In the genomic region with DNA sequence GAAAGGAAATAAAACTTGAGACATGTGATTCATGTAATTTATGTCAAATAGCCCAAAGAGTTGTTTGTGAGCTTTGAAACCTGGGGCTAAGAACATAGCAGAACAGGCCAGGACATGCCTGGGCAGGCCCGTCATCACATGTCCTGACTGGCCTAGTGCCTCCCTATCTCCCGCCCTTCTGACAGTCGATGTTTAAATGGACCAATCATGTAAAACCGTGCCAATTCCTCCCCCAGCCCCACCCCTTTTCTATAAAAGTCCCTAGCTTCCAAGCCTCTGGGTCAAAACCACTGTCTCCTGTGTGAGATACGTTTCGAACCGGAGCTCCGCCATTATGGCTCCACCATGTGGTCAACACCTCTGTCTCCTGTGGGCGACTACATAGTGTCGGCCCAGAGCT, we compare ENCODE assay signal across 31 mouse cellular contexts. TPM values are rescaled to one million over a fixed set of nuclear protein-coding genes. Genes with fewer than 3 reads are reported as not detected.
"Had no signal": no experiment of that assay in that cellular context is flagged by ENCODE, and none has a peak within 500 bp of the region (broad histone marks: within the 10 kb centered on the region; RNA-seq: fewer than 3 reads in every experiment).

No protein-coding gene starts in this region.

RNA-seq across cellular contexts. Expression of a gene that starts 15.8 kb away (rescaled TPM):
- total RNA-seq: common myeloid progenitor, adult 5-6 weeks; forebrain, postnatal 0 days; gastrocnemius, adult 18-20 months; gastrocnemius, adult 2 months; gastrocnemius, adult 8-10 months; gastrocnemius, postnatal 10 days; gastrocnemius, postnatal 14 days; gastrocnemius, postnatal 25 days; gastrocnemius, postnatal 36 days; gastrocnemius, postnatal 4 days; heart, adult 18-20 months; heart, adult 2 months; heart, adult 8-10 months had no signal
- polyA plus RNA-seq: cortical plate, adult 2 months; embryonic facial prominence, embryonic 10.5 days; embryonic facial prominence, embryonic 11.5 days; embryonic facial prominence, embryonic 13.5 days; embryonic facial prominence, embryonic 14.5 days; embryonic facial prominence, embryonic 15.5 days; erythroblast, embryonic 14.5 days; forebrain, embryonic 10.5 days; forebrain, embryonic 11.5 days; forebrain, embryonic 12.5 days; forebrain, embryonic 13.5 days; forebrain, embryonic 14.5 days; forebrain, embryonic 15.5 days; forebrain, embryonic 16.5 days; forebrain, postnatal 0 days; frontal cortex, adult 2 months; heart, adult 2 months; heart, embryonic 10.5 days; heart, embryonic 11.5 days; heart, embryonic 12.5 days had no signal
